Mouse (Mus musculus) embryonic facial prominence, embryonic 11.5 days (tissue): Measurements from ENCODE around the gene Lcp1. TPM values are rescaled to one million over a fixed set of nuclear protein-coding genes. Genes with fewer than 3 reads are reported as not detected.
"Not testable (repeated sequence)": the region's sequence is repeated elsewhere in the genome, so short reads cannot be mapped to it uniquely, and the experiment has no call there.

Source experiments
- ATAC-seq: fragments of 200-750 bp; cut with Nextera tagmentation; replicated peaks from 2 replicates; pipeline ENCODE4 v1.8.0; 2017; ENCODE audit warnings: low read depth; ENCODE audit not compliant: insufficient number of reproducible peaks, low FRiP score, low TSS enrichment
- DNase-seq: peaks from one replicate; pipeline ENCODE4 v3.0.0-alpha.2; 2015; ENCODE audit warnings: low spot score
- H3K27ac ChIP-seq: fragments of 300-500 bp; sonication (generic); replicated peaks from 2 replicates; pipeline ENCODE4 v1.5.1; 2014; ENCODE audit warnings: mild to moderate bottlenecking, low read depth, low read length, control low read depth
- H3K27me3 ChIP-seq: fragments of 300-500 bp; sonication (generic); 2 replicates; pipeline ENCODE4 v1.6.1; 2014; ENCODE audit warnings: mild to moderate bottlenecking, low read length, moderate library complexity, mixed read lengths; ENCODE audit not compliant: control insufficient read depth, insufficient read depth
- H3K36me3 ChIP-seq: fragments of 300-500 bp; sonication (generic); replicated peaks from 2 replicates; pipeline ENCODE4 v1.6.1; 2014; ENCODE audit warnings: low read depth, mild to moderate bottlenecking, low read length, moderate library complexity, mixed read lengths; ENCODE audit not compliant: control insufficient read depth, insufficient read depth
- H3K4me1 ChIP-seq: fragments of 300-500 bp; sonication (generic); 2 replicates; pipeline ENCODE4 v1.6.1; 2014; ENCODE audit warnings: low read length, mixed read lengths; ENCODE audit not compliant: control insufficient read depth, insufficient read depth
- H3K4me2 ChIP-seq: fragments of 300-500 bp; sonication (generic); 2 replicates; pipeline ENCODE4 v1.6.1; 2014; ENCODE audit warnings: low read depth, mild to moderate bottlenecking, control low read depth, low read length, moderate library complexity
- H3K4me3 ChIP-seq: fragments of 300-500 bp; sonication (generic); 2 replicates; pipeline ENCODE4 v1.5.1; 2014; ENCODE audit warnings: low read depth, low read length, control low read depth
- H3K9ac ChIP-seq: fragments of 300-500 bp; sonication (generic); replicated peaks from 2 replicates; pipeline ENCODE4 v1.6.1; 2014; ENCODE audit warnings: mild to moderate bottlenecking, control low read depth, low read length
- H3K9me3 ChIP-seq: fragments of 300-500 bp; sonication (generic); replicated peaks from 2 replicates; pipeline ENCODE4 v1.6.1; 2016; ENCODE audit warnings: mild to moderate bottlenecking, low read length, inconsistent platforms, mixed read lengths; ENCODE audit not compliant: control insufficient read depth
- WGBS: fragments of 180-500 bp; shearing (Covaris S2); extraction: QIAGEN DNeasy Blood & Tissue Kit; methylation state at CpG from one replicate; pipeline ENCODE4 v1.1.7; 2014; 5-methylcytosine and 5-hydroxymethylcytosine counted together
- polyA plus RNA-seq: library from polyadenylated mRNA; unstranded; fragments of >200 nt; fragmentation: Nextera tagmentation; extraction: Ambion mirVana; gene quantifications from 2 replicates; pipeline ENCODE4 v1.2.1, GENCODE M21; 2014

The Lcp1 gene
- polyA plus RNA-seq, 1 experiment from 2014 or later, result 27.5 TPM

GRCm38 (mm10) chr14:75147706-75148105, 16.8 kb downstream of the Lcp1 start:
- not testable (repeated sequence) for H3K9ac ChIP-seq, ATAC-seq, H3K27ac ChIP-seq, H3K27me3 ChIP-seq, H3K4me1 ChIP-seq, DNase-seq, H3K4me2 ChIP-seq, H3K36me3 ChIP-seq, H3K4me3 ChIP-seq, H3K9me3 ChIP-seq
- 87% methylated on average over 2 of the region's 2 CpGs for WGBS

GRCm38 (mm10) chr14:75148229-75148628, 17.3 kb downstream of the Lcp1 start:
- Histone ChIP-seq H3K36me3 (no peaks in the 10 kb centered on the region), H3K27ac (no peak overlapping the region), H3K9ac (no peak overlapping the region), H3K4me1 (no peaks in the 10 kb centered on the region), H3K9me3 (no peaks in the 10 kb centered on the region), H3K27me3 (no peaks in the 10 kb centered on the region), H3K4me2 (no peak overlapping the region), H3K4me3 (no peak overlapping the region)
- WGBS, result 85% methylated on average over 9 of the region's 9 CpGs
- no peak for ATAC-seq
- DNase-seq, result no peak

- 70% methylated on average over 2 of the region's 2 CpGs for WGBS
- Histone ChIP-seq H3K4me1 (no peaks in the 10 kb centered on the region), H3K36me3 (no peaks in the 10 kb centered on the region), H3K9me3 (no peaks in the 10 kb centered on the region), H3K27ac (no peak overlapping the region), H3K27me3 (no peaks in the 10 kb centered on the region), H3K4me3 (no peak overlapping the region), H3K4me2 (no peak overlapping the region), H3K9ac (no peak overlapping the region)
- DNase-seq, result no peak
- ATAC-seq, result no peak
Measured at GRCm38 (mm10) chr14:75150653-75151052, 19.8 kb downstream of the Lcp1 start.

GRCm38 (mm10) chr14:75151146-75151545, 20.2 kb downstream of the Lcp1 start:
- Histone ChIP-seq H3K9ac (no peak overlapping the region), H3K36me3 (no peaks in the 10 kb centered on the region), H3K27ac (no peak overlapping the region), H3K4me1 (no peaks in the 10 kb centered on the region), H3K9me3 (no peaks in the 10 kb centered on the region), H3K27me3 (no peaks in the 10 kb centered on the region), H3K4me2 (no peak overlapping the region), H3K4me3 (no peak overlapping the region)
- DNase-seq, result no peak
- no peak for ATAC-seq
- 89% methylated on average over 3 of the region's 3 CpGs for WGBS

GRCm38 (mm10) chr14:75154481-75154880, 23.6 kb downstream of the Lcp1 start:
- Histone ChIP-seq H3K27ac (no peak overlapping the region), H3K9ac (no peak overlapping the region), H3K36me3 (no peaks in the 10 kb centered on the region), H3K4me3 (no peak overlapping the region), H3K4me2 (no peak overlapping the region), H3K4me1 (no peaks in the 10 kb centered on the region), H3K27me3 (no peaks in the 10 kb centered on the region), H3K9me3 (no peaks in the 10 kb centered on the region)
- ATAC-seq (no peak), DNase-seq (no peak)
- 78% methylated on average over 8 of the region's 8 CpGs for WGBS

GRCm38 (mm10) chr14:75159375-75159774, 28.5 kb downstream of the Lcp1 start:
- Histone ChIP-seq H3K27me3 (no peaks in the 10 kb centered on the region), H3K4me1 (no peaks in the 10 kb centered on the region), H3K27ac (no peak overlapping the region), H3K9me3 (no peaks in the 10 kb centered on the region), H3K9ac (no peak overlapping the region), H3K4me2 (no peak overlapping the region), H3K36me3 (no peaks in the 10 kb centered on the region), H3K4me3 (no peak overlapping the region)
- 95% methylated on average over 2 of the region's 2 CpGs for WGBS
- ATAC-seq (no peak), DNase-seq (no peak)

GRCm38 (mm10) chr14:75163866-75164265, 33.0 kb downstream of the Lcp1 start:
- Histone ChIP-seq H3K9ac (no peak overlapping the region), H3K27me3 (no peaks in the 10 kb centered on the region), H3K4me2 (no peak overlapping the region), H3K27ac (no peak overlapping the region), H3K4me1 (no peaks in the 10 kb centered on the region), H3K9me3 (no peaks in the 10 kb centered on the region), H3K4me3 (no peak overlapping the region), H3K36me3 (no peaks in the 10 kb centered on the region)
- WGBS, result 89% methylated on average over 8 of the region's 8 CpGs
- DNase-seq (no peak), ATAC-seq (no peak)

- H3K9me3 ChIP-seq, result no peaks in the 10 kb centered on the region
- 95% methylated on average over 9 of the region's 9 CpGs for WGBS
Measured at GRCm38 (mm10) chr14:75164345-75164744, 33.4 kb downstream of the Lcp1 start.

More at GRCm38 (mm10) chr14:75164345-75164744, 33.4 kb downstream of the Lcp1 start:
- Histone ChIP-seq H3K4me3 (no peak overlapping the region), H3K36me3 (no peaks in the 10 kb centered on the region), H3K27me3 (no peaks in the 10 kb centered on the region), H3K4me2 (no peak overlapping the region), H3K4me1 (no peaks in the 10 kb centered on the region), H3K9ac (no peak overlapping the region), H3K27ac (no peak overlapping the region)
- ATAC-seq (no peak), DNase-seq (no peak)
